Mouse (Mus musculus) C2C12 (cell line): ENCODE data around the gene Pacs2. TPM values are rescaled to one million over a fixed set of nuclear protein-coding genes. Genes with fewer than 3 reads are reported as not detected.

ENCODE experiments used
- H3K27me3 ChIP-seq: one replicate; pipeline ENCODE4 v1.6.1; 2011; ENCODE audit not compliant: control insufficient read depth, insufficient read depth, insufficient read length
- H3K36me3 ChIP-seq: one replicate; pipeline ENCODE4 v1.6.1; 2011; ENCODE audit not compliant: control insufficient read depth, insufficient read depth
- H3K4me3 ChIP-seq: one replicate; pipeline ENCODE4 v1.5.1; 2011; ENCODE audit warnings: mild to moderate bottlenecking, control low read depth; ENCODE audit not compliant: poor library complexity, insufficient read depth, severe bottlenecking
- H3K79me2 ChIP-seq: one replicate; pipeline ENCODE4 v1.6.1; 2011; ENCODE audit not compliant: control insufficient read depth, insufficient read depth
- H3K79me3 ChIP-seq: one replicate; pipeline ENCODE4 v1.6.1; 2011; ENCODE audit warnings: low read depth, control low read depth
- H3ac ChIP-seq: one replicate; pipeline ENCODE3; 2011; ENCODE audit warnings: low read depth; ENCODE audit not compliant: control insufficient read depth, insufficient read length
- CEBPB ChIP-seq: IDR thresholded peaks from one replicate; pipeline ENCODE4 v1.6.1; 2011; ENCODE audit warnings: low read depth, mild to moderate bottlenecking, control low read depth, moderate library complexity
- CTCF ChIP-seq: IDR thresholded peaks from one replicate; pipeline ENCODE4 v1.5.1; 2011; ENCODE audit not compliant: control insufficient read depth, insufficient read depth, insufficient read length
- FOSL1 ChIP-seq: IDR thresholded peaks from one replicate; pipeline ENCODE4 v1.8.0; 2011; ENCODE audit warnings: mild to moderate bottlenecking, low read length; ENCODE audit not compliant: poor library complexity, insufficient read depth, severe bottlenecking
- MAX ChIP-seq: IDR thresholded peaks from one replicate; pipeline ENCODE4 v1.6.1; 2011; ENCODE audit warnings: mild to moderate bottlenecking, control low read depth
- MYOD1 ChIP-seq: IDR thresholded peaks from one replicate; pipeline ENCODE4 v1.6.1; 2011; ENCODE audit warnings: low read depth; ENCODE audit not compliant: control insufficient read depth, insufficient read length
- MYOG ChIP-seq: IDR thresholded peaks from one replicate; pipeline ENCODE4 v1.6.1; 2011; ENCODE audit not compliant: control insufficient read depth, insufficient read length; ENCODE audit errors: extremely low read depth
- USF1 ChIP-seq: IDR thresholded peaks from one replicate; pipeline ENCODE4 v1.6.1; 2011; ENCODE audit warnings: low read depth, mild to moderate bottlenecking, control low read depth, moderate library complexity
- polyA plus RNA-seq: library from polyadenylated mRNA; unstranded; fragments of >200 nt; fragmentation: generic; extraction: Trizol; gene quantifications from one replicate; pipeline ENCODE4 v1.2.1, GENCODE M21; 2012; ENCODE audit warnings: missing spikeins

Pacs2 gene
- polyA plus RNA-seq, 1 experiment, result 48.8 TPM

- no peak overlapping the region for H3K4me3 ChIP-seq
- H3K79me3 ChIP-seq, result peaks cover 12% of the 10 kb centered on the region
- peaks cover 21% of the 10 kb centered on the region for H3K79me2 ChIP-seq
- no peaks in the 10 kb centered on the region for H3K27me3 ChIP-seq
- H3K36me3 ChIP-seq, result peaks cover 71% of the 10 kb centered on the region
- no peak overlapping the region for H3ac ChIP-seq
- TF ChIP-seq MYOG (no peak), MAX (no peak), CEBPB (no peak), MYOD1 (no peak), CTCF (no peak), FOSL1 (no peak), USF1 (no peak)
Observed at GRCm38 (mm10) chr12:113048103-113048502, 33.8 kb downstream of the Pacs2 start.

DNA sequence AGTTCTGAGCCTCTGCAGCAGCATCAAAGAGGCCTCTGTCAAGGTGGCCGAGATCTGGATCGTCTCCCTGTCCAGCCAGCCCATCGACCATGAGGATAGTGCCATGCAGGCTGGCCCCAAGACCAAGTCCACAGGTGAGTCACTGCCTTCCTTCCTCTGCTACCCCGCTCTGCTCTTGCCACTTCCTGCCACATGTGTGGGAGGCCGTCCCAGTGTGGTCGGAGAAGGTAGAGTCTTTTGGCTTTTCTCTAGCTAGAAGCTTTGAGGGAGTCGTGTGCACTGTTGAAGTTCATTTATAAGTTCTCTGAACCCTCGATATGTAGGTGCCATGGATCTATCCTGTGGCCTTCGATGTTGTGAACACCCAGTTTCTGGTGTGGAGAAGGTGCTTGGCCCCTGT, 35.5 kb downstream of the Pacs2 start:
- no peaks in the 10 kb centered on the region for H3K79me3 ChIP-seq
- H3ac ChIP-seq, result no peak overlapping the region
- no peaks in the 10 kb centered on the region for H3K27me3 ChIP-seq
- H3K79me2 ChIP-seq, result peaks cover 4% of the 10 kb centered on the region
- H3K36me3 ChIP-seq, result peaks cover 76% of the 10 kb centered on the region
- no peak overlapping the region for H3K4me3 ChIP-seq
- no peak for TF ChIP-seq FOSL1
- TF ChIP-seq MYOG, result no peak
- no peak for TF ChIP-seq MAX
- no peak for TF ChIP-seq MYOD1
- TF ChIP-seq USF1, result no peak
- TF ChIP-seq CTCF, result no peak
- no peak for TF ChIP-seq CEBPB

DNA sequence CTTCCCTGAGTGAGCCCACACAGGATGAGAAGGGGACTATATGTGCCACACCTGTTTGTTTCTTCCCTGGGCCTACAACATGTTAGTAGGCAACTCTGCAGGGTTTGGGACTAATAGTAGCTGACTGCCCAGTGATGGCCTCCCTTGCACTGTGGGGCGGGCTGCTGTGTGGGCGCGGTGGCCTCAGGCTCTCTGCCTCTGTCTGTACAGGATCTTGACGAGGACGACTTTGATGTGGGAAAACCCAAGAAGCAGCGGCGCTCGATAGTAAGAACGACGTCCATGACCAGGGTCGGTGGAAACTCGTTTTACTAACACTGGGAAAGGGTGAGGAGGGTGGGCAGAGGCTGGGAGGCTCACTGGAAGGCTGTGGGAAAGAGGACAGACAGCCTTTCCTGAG, 36.4 kb downstream of the Pacs2 start:
- TF ChIP-seq MYOG (no peak), CTCF (no peak), MAX (no peak), USF1 (no peak), FOSL1 (no peak), CEBPB (no peak), MYOD1 (no peak)
- H3K4me3 ChIP-seq, result no peak overlapping the region
- H3K36me3 ChIP-seq, result peaks cover 76% of the 10 kb centered on the region
- H3ac ChIP-seq, result no peak overlapping the region
- no peaks in the 10 kb centered on the region for H3K79me3 ChIP-seq
- no peaks in the 10 kb centered on the region for H3K27me3 ChIP-seq
- H3K79me2 ChIP-seq, result no peaks in the 10 kb centered on the region

GRCm38 (mm10) chr12:113051628-113052403, 37.5 kb downstream of the Pacs2 start:
- H3ac ChIP-seq, result no peak overlapping the region
- TF ChIP-seq USF1, result no peak
- no peak for TF ChIP-seq CTCF
- TF ChIP-seq CEBPB, result no peak
- no peak for TF ChIP-seq FOSL1
- TF ChIP-seq MAX, result no peak
- TF ChIP-seq MYOD1, result no peak
- no peak for TF ChIP-seq MYOG
- no peaks in the 10 kb centered on the region for H3K27me3 ChIP-seq
- H3K36me3 ChIP-seq, result peaks cover 77% of the 10 kb centered on the region
- no peaks in the 10 kb centered on the region for H3K79me3 ChIP-seq
- H3K79me2 ChIP-seq, result no peaks in the 10 kb centered on the region
- H3K4me3 ChIP-seq, result no peak overlapping the region

GRCm38 (mm10) chr12:113056089-113056488, 41.8 kb downstream of the Pacs2 start:
- Histone ChIP-seq H3K4me3 (no peak overlapping the region), H3K36me3 (peaks cover 85% of the 10 kb centered on the region), H3K79me3 (no peaks in the 10 kb centered on the region), H3K79me2 (no peaks in the 10 kb centered on the region), H3ac (no peak overlapping the region), H3K27me3 (no peaks in the 10 kb centered on the region)
- TF ChIP-seq MYOG (no peak), CEBPB (no peak), MAX (no peak), USF1 (no peak), FOSL1 (no peak), CTCF (no peak), MYOD1 (no peak)
